Mouse (Mus musculus): ENCODE measurements around the gene Det1. TPM values are rescaled to one million over a fixed set of nuclear protein-coding genes. Genes with fewer than 3 reads are reported as not detected.
A peak's percentile ranks its signal among the peaks of the same experiment; 100 is the strongest.

Gene Det1
- polyA plus RNA-seq, 1 experiment from 2014 or later, result 21.3 TPM

DNA sequence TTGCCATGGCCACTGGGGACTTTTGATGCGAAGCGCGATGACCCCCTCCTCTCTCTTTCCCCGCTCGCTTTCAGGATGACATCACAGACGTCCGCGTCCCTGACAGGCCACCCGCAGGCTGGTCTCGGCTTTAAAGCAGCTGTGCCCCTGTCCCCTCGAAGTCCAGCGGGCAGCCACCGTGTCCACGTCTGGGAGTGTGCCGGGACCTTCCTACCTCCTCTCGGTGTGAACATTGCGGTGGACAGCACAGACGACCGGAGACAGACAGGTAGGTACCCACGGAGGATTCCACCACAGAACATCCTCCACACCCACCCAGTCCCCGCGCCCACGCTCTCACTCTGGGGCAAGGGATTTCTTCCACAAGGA is 35.4 kb upstream of the Det1 start:
- Histone ChIP-seq H3K27ac (replicated peaks) (peak overlapping the region; percentile 81), H3K4me1 (peaks cover 55% of the 10 kb centered on the region)

DNA sequence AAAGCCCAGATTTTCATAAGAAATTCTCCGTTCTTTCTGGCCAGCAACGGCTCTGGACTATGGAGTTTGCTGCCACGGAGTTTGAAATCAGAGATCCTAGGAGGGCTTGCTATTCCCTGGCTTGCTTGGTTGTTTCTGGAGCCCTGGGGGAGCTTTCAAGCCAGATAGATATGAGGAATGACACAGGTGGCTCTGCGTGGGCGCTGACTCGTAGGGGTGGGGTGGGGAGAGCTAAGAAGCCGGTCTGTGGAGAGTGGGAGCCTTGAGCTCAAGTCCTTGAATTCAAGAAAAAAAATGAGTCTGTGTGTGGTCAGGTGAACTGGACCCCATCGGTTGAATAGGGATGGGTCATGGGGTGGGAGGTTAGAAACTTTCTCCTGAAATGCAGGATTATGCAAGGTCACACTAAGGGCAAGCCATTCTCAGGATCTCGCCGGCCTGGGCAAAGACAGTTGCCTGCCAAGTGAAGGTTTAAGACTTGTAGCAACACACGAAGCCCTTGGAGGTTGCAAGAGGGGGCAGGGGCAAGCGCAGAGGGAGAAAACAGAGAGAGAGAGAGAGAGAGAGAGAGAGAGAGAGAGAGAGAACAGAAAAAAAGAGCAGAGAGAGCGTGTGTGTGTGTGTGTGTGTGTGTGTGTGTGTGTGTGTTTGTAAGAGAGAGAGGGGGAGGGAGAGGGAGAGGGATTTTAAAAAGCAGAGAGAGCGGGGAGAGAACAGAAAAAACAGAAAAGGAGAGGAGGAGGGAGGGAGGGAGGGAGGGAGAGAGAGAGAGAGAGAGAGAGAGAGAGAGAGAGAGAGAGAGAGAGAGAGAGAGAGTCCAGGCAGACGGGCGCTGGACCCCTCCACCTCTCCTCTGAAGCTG is 34.8 kb upstream of the Det1 start:
- WGBS, result 5% methylated on average over 13 of the region's 16 CpGs
- peak overlapping the region; percentile 60 for H3K4me3 ChIP-seq
- peak overlapping the region; percentile 37 for H3K9ac ChIP-seq (replicated peaks)
- H3K9me3 ChIP-seq, result no peaks in the 10 kb centered on the region
- no peaks in the 10 kb centered on the region for H3K27me3 ChIP-seq
- H3K27ac ChIP-seq (replicated peaks), result peak overlapping the region; percentile 81
- ATAC-seq (ENCODE audit: low FRiP score, low read depth), result peak; percentile 16; the same call in 1 of the 2 replicates
- peaks cover 49% of the 10 kb centered on the region for H3K4me1 ChIP-seq
- H3K4me2 ChIP-seq (replicated peaks), result peak overlapping the region; percentile 82
- no peaks in the 10 kb centered on the region for H3K36me3 ChIP-seq

More for the DNA sequence above, 35.4 kb upstream of the Det1 start:
- Histone ChIP-seq H3K4me2 (replicated peaks) (peak overlapping the region; percentile 82), H3K36me3 (no peaks in the 10 kb centered on the region), H3K27me3 (peaks cover 4% of the 10 kb centered on the region; the same call in 1 of the 2 replicates), H3K4me3 (peak overlapping the region; percentile 60), H3K9me3 (no peaks in the 10 kb centered on the region), H3K9ac (replicated peaks) (peak overlapping the region; percentile 75)
- ATAC-seq (ENCODE audit: low FRiP score, low read depth), result peak; percentile 79
- 2% methylated on average over 22 of the region's 23 CpGs for WGBS

DNA sequence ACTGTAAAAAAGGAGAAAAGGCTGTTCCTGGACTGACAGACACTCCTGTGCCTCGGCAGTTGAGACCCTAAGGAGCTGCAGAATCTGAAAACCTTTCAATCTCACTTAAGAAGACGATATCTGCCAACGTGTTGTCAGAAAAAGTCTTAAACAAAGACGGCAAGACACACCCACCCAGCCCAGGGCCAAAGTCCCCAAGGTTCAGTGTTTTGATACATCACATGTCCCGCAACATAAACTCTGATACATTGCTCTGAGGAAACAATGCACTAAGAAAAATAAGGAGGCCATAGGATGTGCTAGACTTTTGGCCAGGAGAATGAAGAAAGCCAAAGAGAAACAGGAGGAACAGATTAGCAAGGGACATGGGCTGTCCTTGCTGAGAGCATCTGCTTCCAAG is 25.8 kb upstream of the Det1 start:
- 83% methylated on average over 5 of the region's 5 CpGs for WGBS
- no peaks in the 10 kb centered on the region for H3K27me3 ChIP-seq
- H3K4me2 ChIP-seq (replicated peaks), result no peak overlapping the region
- H3K27ac ChIP-seq (replicated peaks), result no peak overlapping the region
- H3K4me3 ChIP-seq, result no peak overlapping the region
- H3K9ac ChIP-seq (replicated peaks), result no peak overlapping the region
- H3K9me3 ChIP-seq, result no peaks in the 10 kb centered on the region
- no peaks in the 10 kb centered on the region for H3K36me3 ChIP-seq
- no peak for ATAC-seq (ENCODE audit: low FRiP score, low read depth)
- no peaks in the 10 kb centered on the region for H3K4me1 ChIP-seq

DNA sequence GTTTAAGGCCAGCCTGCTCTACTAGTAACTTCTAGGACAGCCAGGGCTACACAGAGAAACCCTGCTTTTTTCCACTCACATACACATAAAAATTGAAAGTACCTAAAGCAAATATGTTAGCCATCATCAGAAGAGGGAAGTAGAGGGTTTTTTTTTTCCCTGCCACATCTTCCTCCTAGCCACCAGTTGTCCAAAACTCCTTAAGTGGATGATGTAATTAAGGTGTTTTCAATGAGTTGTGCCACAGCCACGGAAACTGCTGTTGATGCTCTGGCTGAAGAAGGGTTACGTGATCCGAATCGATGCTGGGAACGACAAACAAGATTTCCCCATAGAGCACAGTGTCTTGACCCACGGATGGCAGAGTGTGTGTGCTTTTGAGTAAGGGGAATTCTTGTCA is 25.3 kb upstream of the Det1 start:
- no peak overlapping the region for H3K4me3 ChIP-seq
- ATAC-seq (ENCODE audit: low FRiP score, low read depth), result no peak

DNA sequence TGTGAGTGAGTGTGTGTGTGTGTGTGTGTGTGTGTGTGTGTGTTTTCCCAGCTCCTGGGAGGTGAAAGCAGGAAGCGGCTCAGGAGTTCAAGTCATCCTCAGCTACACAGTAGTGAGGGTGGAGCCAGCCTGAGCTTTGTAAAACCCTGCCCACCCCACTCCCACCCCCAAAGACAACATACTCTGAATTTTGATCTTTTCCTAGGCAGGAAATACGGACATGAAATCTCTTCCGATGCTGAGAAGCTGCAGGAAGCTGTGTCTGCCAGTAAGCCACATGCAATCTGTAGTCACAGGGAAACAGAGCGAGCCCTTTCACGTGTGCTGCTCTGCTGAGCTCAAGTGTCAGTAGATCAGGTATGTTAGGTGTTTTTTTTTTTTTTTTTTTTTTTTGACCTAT is 21.7 kb upstream of the Det1 start:
- ATAC-seq (ENCODE audit: low FRiP score, low read depth), result no peak
- no peak overlapping the region for H3K4me3 ChIP-seq
- no peak overlapping the region for H3K27ac ChIP-seq (replicated peaks)
- H3K4me1 ChIP-seq, result 0 out of 2 replicates have a peak, but pooled peaks cover 4% of the 10 kb centered on the region
- 69% methylated on average over 5 of the region's 5 CpGs for WGBS
- no peaks in the 10 kb centered on the region for H3K9me3 ChIP-seq
- no peaks in the 10 kb centered on the region for H3K36me3 ChIP-seq
- H3K4me2 ChIP-seq (replicated peaks), result no peak overlapping the region
- H3K9ac ChIP-seq (replicated peaks), result no peak overlapping the region
- H3K27me3 ChIP-seq, result no peaks in the 10 kb centered on the region

More for the DNA sequence above, 25.3 kb upstream of the Det1 start:
- Histone ChIP-seq H3K36me3 (no peaks in the 10 kb centered on the region), H3K9ac (replicated peaks) (no peak overlapping the region), H3K9me3 (no peaks in the 10 kb centered on the region), H3K27me3 (no peaks in the 10 kb centered on the region), H3K27ac (replicated peaks) (no peak overlapping the region), H3K4me1 (no peaks in the 10 kb centered on the region), H3K4me2 (replicated peaks) (no peak overlapping the region)
- 79% methylated on average over 6 of the region's 6 CpGs for WGBS

DNA sequence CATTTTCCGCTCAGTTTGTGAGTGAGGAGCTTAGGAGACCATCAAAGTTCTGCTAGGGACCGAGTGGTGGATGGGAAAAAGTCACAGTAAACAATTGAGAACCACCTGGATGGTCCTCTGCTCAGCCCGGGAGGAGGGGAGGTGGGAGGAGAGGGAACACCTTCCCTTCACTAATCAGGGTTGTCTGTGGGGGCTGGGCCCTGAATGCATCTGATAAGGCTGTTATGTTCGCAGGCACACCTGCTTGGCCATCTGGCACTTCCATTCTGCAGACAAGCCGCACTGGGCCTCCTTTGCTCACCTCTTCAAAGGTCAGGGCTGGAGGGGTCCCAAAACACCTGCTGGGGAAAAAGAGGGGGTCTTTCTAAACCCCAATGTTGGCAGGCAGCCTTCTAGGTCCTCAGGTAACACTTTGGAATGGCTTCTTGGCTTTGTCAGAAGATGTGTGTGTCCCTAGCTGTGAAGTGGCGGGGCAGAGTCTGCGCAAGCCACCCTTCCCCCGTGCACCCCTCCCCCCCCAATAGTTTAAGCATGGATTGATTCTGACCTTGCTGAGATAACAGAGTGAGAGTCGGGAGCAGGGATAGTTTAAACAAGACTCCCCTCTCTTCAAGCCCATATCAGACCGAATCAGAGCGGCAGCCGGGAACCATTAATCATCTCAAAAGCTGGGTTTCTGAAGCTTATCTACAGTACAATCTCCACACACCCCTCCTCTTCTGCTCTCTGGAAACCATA is 18.3 kb upstream of the Det1 start:
- ATAC-seq (ENCODE audit: low FRiP score, low read depth), result no peak

DNA sequence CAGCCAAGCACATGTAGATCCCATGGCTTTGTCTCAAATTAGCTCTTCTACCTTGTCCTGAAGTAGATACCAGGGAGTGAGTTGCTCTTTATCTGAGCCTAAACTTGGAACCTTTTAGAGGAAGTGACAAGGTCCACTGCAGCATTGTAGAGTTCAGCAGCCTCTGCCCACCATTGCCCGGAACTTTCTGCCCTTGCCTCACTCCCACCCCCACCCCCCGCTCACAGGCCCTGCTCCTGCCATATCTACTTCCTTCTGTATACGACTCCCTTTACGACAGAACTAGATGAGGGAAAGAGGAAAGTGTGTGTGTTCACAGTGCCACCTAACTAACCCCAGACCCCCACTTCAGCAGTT is 17.4 kb upstream of the Det1 start:
- H3K27me3 ChIP-seq, result no peaks in the 10 kb centered on the region
- no peak for ATAC-seq (ENCODE audit: low FRiP score, low read depth)
- no peak overlapping the region for H3K27ac ChIP-seq (replicated peaks)
- no peak overlapping the region for H3K4me2 ChIP-seq (replicated peaks)
- H3K4me3 ChIP-seq, result no peak overlapping the region
- H3K36me3 ChIP-seq, result no peaks in the 10 kb centered on the region
- 88% methylated on average over 4 of the region's 4 CpGs for WGBS
- H3K9ac ChIP-seq (replicated peaks), result no peak overlapping the region
- H3K4me1 ChIP-seq, result 0 out of 2 replicates have a peak, but pooled peaks cover 4% of the 10 kb centered on the region
- H3K9me3 ChIP-seq, result no peaks in the 10 kb centered on the region

More for the DNA sequence above, 18.3 kb upstream of the Det1 start:
- Histone ChIP-seq H3K9ac (replicated peaks) (no peak overlapping the region), H3K9me3 (no peaks in the 10 kb centered on the region), H3K4me2 (replicated peaks) (no peak overlapping the region), H3K36me3 (no peaks in the 10 kb centered on the region), H3K27me3 (no peaks in the 10 kb centered on the region), H3K4me1 (0 out of 2 replicates have a peak, but pooled peaks cover 4% of the 10 kb centered on the region), H3K4me3 (no peak overlapping the region), H3K27ac (replicated peaks) (no peak overlapping the region)
- 70% methylated on average over 12 of the region's 12 CpGs for WGBS

DNA sequence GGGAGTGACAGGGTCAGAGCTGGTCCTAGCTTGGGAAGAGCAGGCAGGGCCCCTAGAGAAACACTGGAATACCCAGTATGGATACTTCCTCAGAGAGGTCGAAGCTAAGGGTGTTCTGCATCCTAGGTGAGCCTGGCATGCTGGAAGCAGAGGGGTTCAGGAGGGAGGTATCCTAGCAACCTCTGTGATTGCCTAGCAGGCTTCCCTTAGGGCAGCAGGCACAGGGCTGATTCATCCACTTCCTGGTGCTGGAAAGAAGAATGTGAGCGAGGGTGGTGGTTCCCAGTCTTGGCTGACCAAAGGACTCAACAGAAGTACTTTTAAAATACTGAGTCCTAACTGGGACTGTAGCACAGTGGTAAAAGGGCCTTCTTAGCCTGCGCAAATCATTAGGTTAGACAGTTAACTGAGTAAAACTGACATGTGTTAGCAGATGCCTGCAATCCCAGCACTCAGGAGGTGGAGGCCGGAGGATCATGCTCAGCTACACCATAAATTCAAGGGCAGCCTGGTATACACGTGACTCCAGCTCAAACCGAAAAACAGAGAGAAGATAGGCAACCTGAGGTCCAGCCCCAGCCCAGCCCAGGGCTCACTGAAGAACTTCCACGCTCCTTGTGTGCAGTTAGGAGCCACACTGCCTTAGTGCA is 16.9 kb upstream of the Det1 start:
- no peak overlapping the region for H3K9ac ChIP-seq (replicated peaks)
- no peaks in the 10 kb centered on the region for H3K27me3 ChIP-seq
- H3K27ac ChIP-seq (replicated peaks), result no peak overlapping the region
- no peaks in the 10 kb centered on the region for H3K36me3 ChIP-seq
- no peaks in the 10 kb centered on the region for H3K9me3 ChIP-seq
- no peak overlapping the region for H3K4me3 ChIP-seq
- H3K4me1 ChIP-seq, result 0 out of 2 replicates have a peak, but pooled peaks cover 4% of the 10 kb centered on the region
- no peak overlapping the region for H3K4me2 ChIP-seq (replicated peaks)
- WGBS, result 73% methylated on average over 7 of the region's 7 CpGs
- ATAC-seq (ENCODE audit: low FRiP score, low read depth), result no peak

DNA sequence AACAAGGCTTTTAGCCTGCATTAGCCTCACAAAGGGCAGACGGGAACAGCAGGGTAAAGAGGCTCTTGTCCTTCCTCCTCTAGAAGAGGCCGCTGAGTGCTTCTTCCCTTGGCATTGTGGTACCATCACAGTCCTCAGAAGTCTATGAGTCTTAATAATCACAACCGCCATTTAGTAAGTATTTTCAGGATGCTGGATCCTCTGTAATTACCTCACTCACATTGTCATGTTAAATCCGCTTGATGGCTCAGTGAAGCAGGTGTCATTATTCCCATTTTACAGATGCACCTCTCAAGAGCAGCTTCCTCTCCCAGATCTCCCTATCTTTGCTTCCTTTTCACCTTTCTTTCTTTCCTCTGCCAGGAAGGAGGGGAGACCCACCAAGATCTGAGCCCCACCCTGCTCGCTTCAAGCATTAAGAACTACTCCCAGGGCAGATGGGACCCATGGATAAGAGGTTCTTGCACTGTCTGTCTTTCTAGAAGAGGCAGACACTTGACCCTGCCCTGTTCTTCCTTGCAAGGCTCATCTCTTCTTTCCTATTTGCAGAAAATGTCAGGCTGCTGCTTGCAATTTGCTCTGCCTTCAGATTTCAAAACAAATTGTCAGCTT is 8.1 kb upstream of the Det1 start:
- Histone ChIP-seq H3K9ac (replicated peaks) (no peak overlapping the region), H3K4me3 (no peak overlapping the region), H3K4me2 (replicated peaks) (no peak overlapping the region), H3K9me3 (no peaks in the 10 kb centered on the region), H3K36me3 (no peaks in the 10 kb centered on the region), H3K27ac (replicated peaks) (no peak overlapping the region), H3K4me1 (no peaks in the 10 kb centered on the region), H3K27me3 (0 out of 2 replicates have a peak, but pooled peaks cover 8% of the 10 kb centered on the region)
- WGBS, result 61% methylated on average over 5 of the region's 5 CpGs
- no peak for ATAC-seq (ENCODE audit: low FRiP score, low read depth)

DNA sequence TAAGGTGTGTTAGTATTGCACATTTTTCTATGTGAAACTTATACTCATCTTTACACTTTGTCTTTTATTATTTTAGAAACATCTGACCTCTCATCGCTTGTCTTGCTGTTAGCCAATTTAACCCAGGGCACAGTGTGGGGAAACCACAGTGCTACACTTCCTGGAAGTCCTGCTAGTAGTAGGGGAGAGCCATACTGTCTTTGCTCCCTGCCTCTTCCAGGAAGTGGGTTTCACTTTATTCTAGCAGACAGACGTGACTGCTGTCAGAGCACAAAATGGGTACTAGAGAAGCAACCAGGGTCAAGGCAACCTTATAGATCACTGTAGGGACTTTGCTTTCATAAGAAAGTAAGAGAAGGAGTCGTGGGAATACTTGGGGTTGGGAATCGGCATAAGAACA is 7.0 kb upstream of the Det1 start:
- Histone ChIP-seq H3K4me3 (no peak overlapping the region), H3K27ac (replicated peaks) (no peak overlapping the region), H3K4me2 (replicated peaks) (no peak overlapping the region), H3K4me1 (no peaks in the 10 kb centered on the region), H3K9ac (replicated peaks) (no peak overlapping the region), H3K27me3 (0 out of 2 replicates have a peak, but pooled peaks cover 8% of the 10 kb centered on the region), H3K9me3 (no peaks in the 10 kb centered on the region), H3K36me3 (no peaks in the 10 kb centered on the region)
- ATAC-seq (ENCODE audit: low FRiP score, low read depth), result no peak
- WGBS, result 76% methylated on average over 4 of the region's 4 CpGs

DNA sequence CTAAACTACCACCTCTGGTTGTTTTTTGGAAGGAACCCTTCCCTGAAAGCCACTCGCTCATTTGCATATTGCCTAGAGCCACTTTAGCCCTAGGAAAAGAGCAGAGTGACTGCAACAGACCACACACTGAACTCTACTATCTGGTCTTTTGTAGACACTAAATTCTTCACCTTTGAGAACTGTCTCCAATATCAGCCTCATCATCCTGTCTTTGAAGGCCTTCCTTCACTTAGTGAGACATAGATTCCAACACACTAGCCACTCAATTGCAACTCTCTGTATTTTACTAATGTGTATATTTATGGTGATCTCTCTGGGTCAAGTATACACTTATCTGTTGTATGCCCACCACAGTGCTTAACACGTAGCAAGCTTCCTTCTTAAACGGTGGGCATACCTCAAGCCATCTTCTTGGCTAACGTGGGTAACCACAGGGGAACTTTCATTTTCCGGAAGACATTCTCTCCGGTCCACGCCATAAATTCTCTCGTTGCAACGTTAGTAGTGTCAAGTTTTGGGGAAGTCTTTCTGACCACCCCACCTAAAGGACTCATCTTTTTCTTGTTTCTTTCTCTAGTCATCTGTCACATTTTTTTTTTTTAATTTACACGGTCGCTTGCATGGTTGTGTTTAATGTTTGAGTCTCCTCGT is 872 bp downstream of the Det1 start:
- peak overlapping the region; percentile 82 for H3K4me3 ChIP-seq
- peak overlapping the region; percentile 85 for H3K9ac ChIP-seq (replicated peaks)
- WGBS, result 35% methylated on average over 12 of the region's 12 CpGs
- H3K27ac ChIP-seq (replicated peaks), result no peak overlapping the region
- no peaks in the 10 kb centered on the region for H3K9me3 ChIP-seq
- peaks cover 9% of the 10 kb centered on the region for H3K4me1 ChIP-seq
- peaks cover 26% of the 10 kb centered on the region for H3K36me3 ChIP-seq
- H3K4me2 ChIP-seq (replicated peaks), result peak overlapping the region; percentile 65
- ATAC-seq (ENCODE audit: low FRiP score, low read depth), result no peak
- H3K27me3 ChIP-seq, result no peaks in the 10 kb centered on the region

Data from midbrain, embryonic 12.5 days (tissue).